Mouse (Mus musculus): ENCODE measurements around the gene Rnf121. TPM values are rescaled to one million over a fixed set of nuclear protein-coding genes. Genes with fewer than 3 reads are reported as not detected.
"Not testable (repeated sequence)": the region's sequence is repeated elsewhere in the genome, so short reads cannot be mapped to it uniquely, and the experiment has no call there.

Gene Rnf121
- total RNA-seq, 2 experiments from 2014 or later, result 18.8 to 25.8 TPM

DNA sequence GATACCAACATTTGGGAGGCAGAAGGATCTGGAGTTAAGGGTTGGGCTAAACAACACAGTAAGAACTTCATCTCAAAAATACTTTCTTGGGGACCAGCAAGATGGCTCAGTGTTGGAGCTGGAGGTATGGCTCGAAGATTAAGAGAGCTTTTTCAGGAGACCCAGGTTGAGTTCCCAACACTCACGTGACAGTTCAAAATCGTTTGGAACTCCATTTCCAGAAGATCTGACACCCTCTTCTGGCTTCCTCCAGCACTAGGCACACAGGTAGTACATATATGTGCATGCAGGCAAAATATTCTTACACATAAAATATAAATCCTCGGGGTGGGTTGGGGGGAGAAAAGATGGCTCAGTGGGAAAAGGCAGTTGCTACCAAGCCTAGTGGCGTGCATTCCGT lies 1.1 kb upstream of the Rnf121 start:
- no peak for DNase-seq

DNA sequence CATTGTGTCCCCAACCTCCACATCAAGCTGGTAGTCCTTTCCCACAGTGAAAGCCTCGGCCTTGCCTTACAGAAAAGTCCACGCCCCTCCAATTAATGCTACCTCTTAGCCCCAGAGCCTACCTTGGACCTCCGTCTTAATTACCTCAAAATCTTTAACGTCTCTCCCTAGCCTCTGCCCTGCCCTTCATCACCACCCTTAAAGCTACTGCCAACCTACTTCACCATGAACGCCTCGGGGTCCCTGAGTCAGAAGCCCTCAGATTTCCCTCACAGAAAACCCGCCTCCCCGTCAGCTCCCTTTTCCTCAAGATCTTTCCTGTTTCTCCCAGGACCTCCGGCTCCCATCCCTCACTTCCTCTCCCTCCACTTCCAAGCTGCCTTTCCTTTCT lies 619 bp downstream of the Rnf121 start:
- no peak for DNase-seq

GRCm38 (mm10) chr7:102063891-102064290 lies 1.4 kb downstream of the Rnf121 start:
- no peak for DNase-seq

DNA sequence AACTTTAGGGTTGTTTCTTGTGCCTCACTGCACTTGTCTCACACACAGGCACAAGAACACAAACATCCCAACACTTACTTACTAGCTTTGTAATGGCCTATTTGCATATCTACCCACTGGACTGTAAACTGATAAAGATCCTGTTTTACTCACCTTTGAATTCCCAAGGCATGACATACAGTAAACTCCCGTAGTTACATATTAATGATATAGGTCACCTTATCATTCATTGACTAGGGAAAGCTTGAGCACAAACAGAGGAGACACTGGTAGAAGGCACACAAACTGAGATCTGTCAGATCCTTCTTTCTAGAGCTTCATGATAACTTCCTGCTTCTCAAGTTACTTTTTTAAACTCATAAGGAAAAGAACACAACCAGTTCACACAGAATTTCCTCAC lies 3.1 kb downstream of the Rnf121 start:
- DNase-seq, result no peak

GRCm38 (mm10) chr7:102061353-102061752 lies 3.9 kb downstream of the Rnf121 start:
- DNase-seq, result no peak

DNA sequence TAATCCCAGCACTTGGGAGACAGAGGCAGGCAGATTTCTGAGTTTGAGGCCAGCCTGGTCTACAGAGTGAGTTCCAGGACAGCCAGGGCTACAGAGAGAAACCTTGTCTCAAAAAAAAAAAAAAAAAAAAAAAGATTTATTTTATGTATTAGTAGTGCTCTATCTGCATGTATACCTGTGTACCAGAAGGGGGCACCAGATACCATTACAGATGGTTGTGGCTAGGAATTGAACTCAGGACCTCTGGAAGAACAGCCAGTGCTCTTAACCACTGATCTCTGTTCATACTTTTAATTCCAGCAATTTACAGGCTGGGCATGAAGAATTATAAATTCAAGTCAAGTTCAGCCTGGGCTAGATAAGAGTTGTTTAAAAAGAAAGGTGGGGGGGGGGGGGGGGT lies 16.7 kb downstream of the Rnf121 start:
- not testable (repeated sequence) for DNase-seq

DNA sequence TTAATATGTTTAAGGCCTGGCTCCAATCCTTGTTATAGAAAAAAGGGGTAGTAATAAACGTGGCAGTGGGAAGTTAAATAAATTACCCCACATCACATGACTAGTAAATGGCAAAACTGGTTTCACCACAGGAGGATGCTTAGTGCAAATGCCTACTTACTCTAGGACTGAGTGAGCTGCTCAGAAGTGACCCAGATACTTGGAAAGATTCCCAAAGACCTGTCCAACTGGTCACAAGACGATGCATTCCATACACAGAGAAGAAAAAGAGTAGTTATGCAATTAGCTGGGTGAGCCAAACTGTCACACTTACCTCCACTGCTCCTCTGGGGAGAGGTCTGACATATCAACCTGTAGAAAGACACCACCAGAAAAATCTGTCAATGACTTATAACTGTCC lies 23.0 kb downstream of the Rnf121 start:
- no peak for DNase-seq

- no peak for DNase-seq
Observed at GRCm38 (mm10) chr7:102037318-102037717, 28.0 kb downstream of the Rnf121 start.

- no peak for DNase-seq
Observed at GRCm38 (mm10) chr7:102035534-102035933, 29.7 kb downstream of the Rnf121 start.

- DNase-seq, result no peak
Observed at GRCm38 (mm10) chr7:102034904-102035303, 30.4 kb downstream of the Rnf121 start.

DNA sequence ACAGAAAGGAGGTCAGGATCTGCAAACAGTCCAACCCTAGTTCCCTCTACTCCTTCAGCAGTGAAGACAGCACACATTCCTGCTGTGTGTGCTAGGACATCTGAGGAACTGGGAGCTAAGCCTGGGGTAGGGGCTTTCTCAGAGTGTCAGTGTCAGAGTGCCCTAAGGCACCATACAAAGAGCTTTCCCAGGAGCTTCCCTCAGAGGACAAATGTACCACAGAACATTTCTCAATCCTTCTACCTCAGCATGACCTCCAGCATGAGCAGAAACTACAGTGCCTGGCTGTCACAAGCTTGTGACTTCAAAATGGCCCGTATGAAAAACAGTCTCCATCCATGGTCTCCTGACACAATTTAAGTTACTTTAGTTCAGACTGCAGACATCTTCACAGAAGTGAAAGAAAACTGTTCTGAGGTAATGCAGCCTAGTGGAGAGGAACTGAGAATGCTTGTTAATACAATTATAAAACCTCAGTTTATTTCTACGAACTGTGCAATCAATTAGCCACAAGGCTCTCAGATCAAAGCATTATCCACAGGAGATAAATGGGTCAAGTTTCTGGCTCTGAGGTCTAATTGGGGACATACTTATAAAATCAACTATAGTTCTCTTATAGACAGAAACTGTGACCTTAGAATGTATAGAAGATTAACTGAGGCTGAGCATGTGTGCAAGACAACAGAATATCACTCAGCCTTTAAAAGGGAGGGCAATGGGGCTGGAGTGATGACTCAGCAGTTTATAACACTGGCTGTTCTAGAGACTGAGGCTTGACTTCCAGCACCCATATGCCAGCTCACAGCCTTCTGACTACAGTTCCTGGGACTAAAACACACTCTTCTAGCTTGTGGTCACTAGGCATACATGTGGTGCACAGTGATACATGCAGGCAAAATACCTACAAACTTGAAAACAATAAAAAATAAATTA lies 39.8 kb downstream of the Rnf121 start:
- DNase-seq, result no peak

- DNase-seq, result no peak
Observed at GRCm38 (mm10) chr7:102023821-102024220, 41.4 kb downstream of the Rnf121 start.

DNA sequence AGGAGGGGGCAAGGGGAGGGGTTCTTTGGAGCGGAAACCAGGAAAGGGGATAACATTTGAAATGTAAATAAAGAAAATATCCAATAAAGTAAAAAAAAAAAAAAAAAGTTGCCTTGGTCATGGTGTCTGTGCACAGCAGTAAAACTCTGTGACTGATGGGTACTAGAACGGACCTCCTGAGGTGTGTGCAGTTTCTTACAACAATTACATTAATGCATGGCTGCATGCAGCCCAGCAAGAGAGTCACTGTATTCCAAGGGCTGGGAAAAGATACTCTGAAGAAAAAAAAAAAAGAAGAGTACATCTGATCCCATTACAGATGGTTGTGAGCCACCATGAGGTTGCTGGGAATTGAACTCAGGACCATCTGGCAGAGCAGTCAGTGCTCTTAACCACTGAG lies 44.3 kb downstream of the Rnf121 start:
- DNase-seq, result not testable (repeated sequence)

- no peak for DNase-seq
Observed at GRCm38 (mm10) chr7:102019362-102019761, 45.9 kb downstream of the Rnf121 start.

- DNase-seq, result no peak
Observed at GRCm38 (mm10) chr7:102018590-102018989, 46.7 kb downstream of the Rnf121 start, which contains the start of gene Il18bp. Gene Il18bp, minus strand, starts transcription at chr7:102018690.

GRCm38 (mm10) chr7:102018034-102018433 lies 47.2 kb downstream of the Rnf121 start:
- no peak for DNase-seq

DNA sequence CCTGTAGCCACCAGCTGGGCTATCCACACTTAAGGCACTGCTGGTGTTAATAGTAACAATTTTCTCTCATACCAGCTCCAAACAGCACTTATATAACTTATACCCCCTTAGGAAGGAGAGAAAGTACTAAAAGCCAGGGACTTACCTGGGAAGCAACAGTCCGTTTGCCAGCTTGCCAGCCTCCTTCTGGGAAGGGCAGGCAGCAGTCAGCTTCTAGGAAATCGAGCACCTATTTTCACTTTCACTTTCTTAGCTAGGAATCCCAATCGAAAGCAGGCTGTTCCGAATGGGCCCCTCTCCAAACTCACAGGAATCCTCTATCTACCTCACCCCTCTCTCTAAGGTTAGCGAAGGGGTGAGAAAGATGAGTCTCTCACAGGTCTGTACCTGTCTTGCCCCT lies 47.8 kb downstream of the Rnf121 start:
- DNase-seq, result no peak

GRCm38 (mm10) chr7:102016936-102017335 lies 48.3 kb downstream of the Rnf121 start:
- no peak for DNase-seq

DNA sequence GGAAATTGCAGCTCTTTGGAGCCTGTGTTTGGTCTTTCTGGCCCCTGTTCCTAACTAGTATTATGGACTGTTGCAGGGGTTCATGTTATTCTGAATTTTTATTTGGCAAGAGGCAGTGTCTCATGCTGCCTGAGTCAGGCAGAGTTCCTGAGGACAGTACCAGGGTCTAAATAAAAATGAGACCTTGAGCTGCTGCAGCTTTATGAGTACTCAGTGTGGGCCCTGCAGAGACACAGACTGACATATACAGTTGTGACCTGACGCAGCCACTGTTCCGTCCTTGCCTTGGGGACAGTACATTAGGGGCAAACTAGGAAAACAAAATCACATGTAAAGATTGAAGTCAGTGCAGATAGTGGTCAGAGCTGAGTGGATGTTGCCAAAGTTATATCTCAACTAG lies 50.3 kb downstream of the Rnf121 start:
- no peak for DNase-seq

- DNase-seq, result no peak
Observed at GRCm38 (mm10) chr7:102013416-102013815, 51.9 kb downstream of the Rnf121 start.

GRCm38 (mm10) chr7:102011855-102012254 lies 53.4 kb downstream of the Rnf121 start:
- DNase-seq, result no peak

GRCm38 (mm10) chr7:102006520-102006919 lies 58.7 kb downstream of the Rnf121 start:
- DNase-seq, result no peak

GRCm38 (mm10) chr7:102000921-102001630 lies 64.2 kb downstream of the Rnf121 start:
- DNase-seq, result peak; percentile 67

Measured in gastrocnemius, postnatal 10 days (tissue).